Mouse (Mus musculus): Measurements from ENCODE around the gene Plxnc1.

DNA sequence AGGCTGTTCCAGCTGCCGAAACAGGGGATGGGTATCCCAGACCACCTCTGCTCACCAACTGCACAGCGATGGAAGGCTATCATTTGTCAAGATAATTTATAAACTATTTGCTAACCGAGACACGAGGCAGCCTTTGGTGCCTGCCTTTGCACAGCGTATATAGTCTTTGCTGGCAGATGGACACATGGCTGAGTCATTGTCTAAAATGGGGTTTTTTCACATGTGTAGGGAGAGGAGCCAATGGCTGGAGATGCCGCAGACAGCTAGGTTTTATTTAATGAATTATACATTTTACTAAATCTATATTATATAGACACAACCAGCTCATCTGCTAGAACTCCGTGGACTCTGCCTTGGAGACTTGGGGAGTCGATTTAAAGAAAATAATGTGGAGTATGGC is 37.9 kb upstream of the Plxnc1 start:
- TF ChIP-seq HCFC1 (IDR thresholded peaks at IDR 0.05; ENCODE audit: borderline replicate concordance, insufficient read depth, low read length): no peak
- TF ChIP-seq CHD2 (IDR thresholded peaks at IDR 0.05; ENCODE audit: low read depth, low read length): no peak
- TF ChIP-seq ZNF384 (IDR thresholded peaks at IDR 0.05; ENCODE audit: low read depth, low read length): no peak
